Mouse (Mus musculus) liver, embryonic 14.5 days (tissue): ENCODE results near the gene Fbxo6.

Source experiments
- CTCF ChIP-seq: IDR thresholded peaks from 2 replicates; pipeline ENCODE4 v1.5.1; 2016; ENCODE audit warnings: antibody characterized with exemption, low read depth, control low read depth
- EP300 ChIP-seq: IDR thresholded peaks from 2 replicates; pipeline ENCODE4 v1.6.1; 2016; ENCODE audit warnings: antibody characterized with exemption, low read depth

DNA sequence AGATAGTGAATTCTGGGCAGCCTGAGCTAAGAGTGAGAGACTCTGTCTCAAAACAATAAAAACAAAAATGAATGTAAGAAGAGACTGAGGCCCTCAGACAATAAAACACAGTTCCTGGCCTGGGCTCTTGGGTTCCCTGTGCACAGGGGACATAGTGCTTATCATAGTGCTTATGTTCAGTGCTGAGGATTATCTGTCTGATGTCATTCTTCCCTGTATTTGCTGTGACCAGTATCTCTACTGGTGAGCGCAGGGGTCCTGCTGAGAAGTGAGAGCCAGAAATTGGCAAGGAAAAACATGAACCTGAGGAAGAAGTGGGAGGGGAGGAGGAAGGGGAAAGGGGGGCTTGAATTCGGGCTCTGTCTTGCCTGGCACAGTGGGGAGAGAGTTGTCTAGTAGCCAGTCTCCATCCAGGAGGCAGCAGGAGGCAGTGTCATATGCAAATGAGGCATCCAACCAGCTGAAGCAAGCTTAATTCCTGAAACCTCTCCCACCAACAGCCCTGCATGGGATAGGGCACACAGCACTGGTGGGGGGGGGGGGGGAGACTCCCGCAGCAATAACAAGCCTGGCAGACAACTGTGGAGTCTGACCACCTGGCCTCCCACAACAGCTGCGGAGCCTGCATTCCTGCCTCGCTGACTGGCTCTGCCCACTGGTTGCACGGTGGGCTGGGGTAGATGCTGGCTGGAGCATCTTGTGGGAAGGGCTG lies 29.8 kb downstream of the Fbxo6 start:
- no peak for TF ChIP-seq EP300
- no peak for TF ChIP-seq CTCF
